Mouse (Mus musculus) adrenal gland, postnatal 14 days (tissue): Measurements from ENCODE around the gene Wdr83. TPM values are rescaled to one million over a fixed set of nuclear protein-coding genes. Genes with fewer than 3 reads are reported as not detected.

Experiments used
- DNase-seq: peaks from one replicate; pipeline ENCODE4 v3.0.0; 2021; ENCODE audit warnings: mixed read lengths
- total RNA-seq: library from RNA; stranded (reverse); gene quantifications from 2 replicates; pipeline ENCODE4 v1.2.3, GENCODE M21; 2021

Gene Wdr83
- total RNA-seq, 1 experiment from 2014 or later, result 30.9 TPM

GRCm38 (mm10) chr8:85076993-85077392 is 4.1 kb downstream of the Wdr83 start:
- DNase-seq, result peak; percentile 87

DNA sequence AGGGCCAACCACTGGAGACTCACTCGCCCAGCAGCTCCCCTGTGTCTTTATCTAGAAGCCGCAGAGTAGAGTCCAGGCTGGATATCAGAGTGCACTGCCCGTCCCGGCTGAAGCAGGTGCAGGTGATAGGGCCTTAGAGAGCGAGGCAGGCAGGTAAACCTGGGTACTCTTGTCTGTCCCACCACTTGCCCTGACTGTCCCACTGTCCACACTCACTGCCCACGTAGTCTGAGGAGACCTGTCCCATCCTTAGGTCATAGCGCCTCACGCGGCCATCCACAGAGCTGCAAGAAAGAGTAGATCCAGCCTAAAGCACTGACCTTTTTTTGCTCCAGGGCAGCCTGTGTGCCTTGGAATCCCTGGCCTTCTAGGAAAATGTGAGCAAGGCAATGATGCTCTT is 5.1 kb downstream of the Wdr83 start:
- peak; percentile 67 for DNase-seq

GRCm38 (mm10) chr8:85074617-85075016 is 6.5 kb downstream of the Wdr83 start:
- DNase-seq, result no peak

DNA sequence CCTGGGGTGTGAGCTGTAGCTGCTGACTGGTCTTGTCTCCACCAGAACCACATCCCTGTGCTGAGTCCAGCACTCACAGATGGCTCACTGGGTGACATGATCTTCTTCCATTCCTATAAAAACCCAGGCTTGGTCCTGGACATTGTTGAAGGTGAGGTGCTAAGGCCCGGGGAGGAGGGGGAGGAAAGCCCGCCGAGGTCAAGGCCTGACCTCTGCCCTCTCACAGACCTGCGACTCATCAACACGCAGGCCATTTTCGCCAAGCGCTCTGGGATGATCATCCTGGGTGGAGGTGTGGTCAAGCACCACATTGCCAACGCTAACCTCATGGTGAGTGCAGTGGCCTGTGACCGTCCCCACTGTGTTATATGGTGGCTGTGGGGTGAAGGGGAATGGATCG is 6.9 kb downstream of the Wdr83 start:
- DNase-seq, result no peak

- no peak for DNase-seq
Observed at GRCm38 (mm10) chr8:85073041-85073612, 8.0 kb downstream of the Wdr83 start.

DNA sequence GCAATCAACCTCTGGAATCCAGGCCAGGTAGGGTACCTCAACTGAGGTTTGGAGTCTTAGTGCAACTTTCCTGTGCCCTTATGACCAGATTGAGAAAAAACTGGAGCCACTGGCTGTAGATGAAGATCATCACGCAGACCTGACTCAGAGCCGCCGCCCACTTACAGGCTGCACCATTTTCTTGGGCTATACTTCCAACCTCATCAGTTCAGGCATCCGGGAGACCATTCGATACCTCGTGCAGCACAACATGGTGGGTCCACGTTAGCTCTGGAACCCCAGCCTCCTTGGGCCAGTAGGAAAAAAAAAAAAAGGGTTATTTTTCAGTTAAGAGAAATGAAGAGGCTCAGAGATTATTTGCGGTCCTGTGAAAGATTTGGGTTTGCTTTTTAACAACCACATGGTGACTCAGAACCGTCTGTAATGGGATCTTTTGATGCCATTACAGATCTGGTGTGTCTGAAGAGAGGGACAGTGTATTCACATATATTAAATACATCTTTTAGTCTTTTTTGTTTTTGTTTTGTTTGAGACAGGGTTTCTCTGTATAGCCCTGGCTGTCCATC is 8.7 kb downstream of the Wdr83 start:
- DNase-seq, result no peak

GRCm38 (mm10) chr8:85071514-85072281 is 9.4 kb downstream of the Wdr83 start, which contains the start of gene Dhps:
Gene Dhps (plus strand): TSS chr8:85071757.
- DNase-seq, result peak; percentile 94

DNA sequence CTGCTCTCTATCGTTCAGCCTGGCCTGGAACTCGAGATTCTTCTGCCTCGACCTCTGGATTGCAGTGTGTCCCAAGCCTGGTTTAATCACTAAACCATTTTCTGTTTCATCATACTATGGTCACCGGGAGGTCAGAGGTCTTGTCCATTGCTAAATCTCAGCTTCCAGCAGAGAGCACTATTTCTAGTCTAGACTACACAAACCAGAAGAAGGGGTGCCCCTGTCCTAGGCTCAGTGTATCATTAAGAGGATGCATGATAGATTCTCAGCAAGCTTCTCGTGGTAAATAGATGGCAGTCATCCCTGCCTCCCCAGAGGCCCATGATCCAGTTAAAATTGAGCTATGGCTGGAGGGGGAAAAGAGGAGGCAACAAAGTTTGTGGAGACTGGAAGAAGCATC is 10.1 kb downstream of the Wdr83 start:
- no peak for DNase-seq

GRCm38 (mm10) chr8:85067982-85068381 is 13.1 kb downstream of the Wdr83 start, which contains the start of gene Gm5741:
Gene Gm5741 (minus strand): TSS chr8:85067982.
- DNase-seq, result no peak

GRCm38 (mm10) chr8:85067155-85067554 is 14.0 kb downstream of the Wdr83 start:
- no peak for DNase-seq

DNA sequence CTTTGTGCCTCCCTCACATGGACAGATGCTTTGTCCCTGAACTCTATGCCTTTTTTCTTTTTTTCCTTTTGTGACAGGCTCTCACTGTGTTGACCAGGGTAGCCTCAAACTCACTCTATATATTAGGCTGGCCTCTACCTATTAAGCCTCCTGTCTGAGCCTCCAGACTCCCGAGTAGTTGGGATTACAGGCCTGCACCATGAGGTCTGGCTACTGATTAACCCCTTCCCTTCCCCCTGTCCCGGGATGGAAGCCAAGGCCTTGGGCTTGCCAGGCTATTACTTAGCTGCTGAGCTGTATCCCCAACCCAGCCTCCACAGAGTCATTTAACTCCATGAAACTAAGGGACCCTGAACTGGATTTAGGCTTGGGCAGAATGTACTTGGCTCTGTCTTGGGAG is 15.9 kb downstream of the Wdr83 start:
- DNase-seq, result no peak

GRCm38 (mm10) chr8:85062603-85063002 is 18.5 kb downstream of the Wdr83 start:
- no peak for DNase-seq

DNA sequence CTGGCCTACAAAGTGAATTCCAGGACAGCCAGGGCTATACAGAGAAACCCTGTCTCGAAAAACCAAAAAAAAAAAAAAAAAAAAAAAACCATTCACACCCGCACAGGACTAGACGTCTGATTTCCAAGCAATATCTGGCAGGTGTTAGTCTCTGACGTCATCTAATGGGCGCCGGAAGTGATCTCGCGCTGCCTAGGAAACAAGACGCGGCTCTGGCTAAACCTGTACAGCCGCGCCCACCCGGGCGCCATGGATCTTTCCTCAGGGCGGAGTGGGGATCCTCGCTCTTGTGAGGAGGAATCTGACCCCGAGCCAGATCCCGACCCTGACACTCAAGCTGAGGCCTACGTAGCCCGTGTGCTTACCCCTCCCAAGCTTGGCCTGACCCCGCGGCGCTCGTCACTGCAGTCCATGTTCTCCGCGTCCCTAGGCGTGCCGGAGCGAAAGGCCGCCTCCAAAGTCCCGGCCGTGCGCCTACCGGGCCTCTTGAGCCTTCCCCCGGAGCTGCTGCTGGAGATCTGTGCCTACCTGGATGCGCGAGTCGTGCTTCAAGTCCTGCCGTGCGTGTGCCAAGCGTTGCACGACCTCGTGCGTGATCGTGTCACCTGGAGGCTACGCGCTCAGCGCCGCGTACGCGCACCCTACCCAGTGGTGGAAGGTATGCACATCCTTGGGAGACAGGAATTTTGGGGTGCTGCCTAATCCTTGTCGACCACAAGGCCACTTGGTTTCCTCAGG is 21.1 kb downstream of the Wdr83 start, which contains the start of gene Fbxw9:
TSS of gene Fbxw9 (plus strand) at position 177 of the 738 bp plus-strand sequence.
- peak; percentile 93 for DNase-seq

GRCm38 (mm10) chr8:85057367-85057766 is 23.7 kb downstream of the Wdr83 start:
- DNase-seq, result peak; percentile 47

DNA sequence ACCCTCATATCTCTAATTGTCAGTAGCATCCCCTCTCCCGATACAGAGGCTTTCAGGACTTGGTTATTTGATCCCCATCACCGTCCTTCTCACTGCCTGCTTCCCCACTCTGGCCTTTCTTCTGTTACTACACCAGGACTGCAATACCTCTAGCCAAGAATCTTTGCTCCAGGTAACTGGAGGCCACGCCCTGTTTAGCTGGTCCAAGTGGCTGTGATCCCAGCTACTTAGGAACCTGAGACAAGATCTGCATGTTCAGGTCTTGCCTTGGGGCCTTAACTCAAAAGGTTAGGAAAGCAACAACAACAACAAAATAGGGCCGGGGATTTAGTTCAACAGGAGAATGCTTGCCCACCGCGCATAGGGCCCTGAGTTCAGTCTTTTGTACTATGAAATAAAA is 37.5 kb downstream of the Wdr83 start:
- no peak for DNase-seq

- DNase-seq, result peak; percentile 62
Observed at GRCm38 (mm10) chr8:85037681-85038531, 43.2 kb downstream of the Wdr83 start.

DNA sequence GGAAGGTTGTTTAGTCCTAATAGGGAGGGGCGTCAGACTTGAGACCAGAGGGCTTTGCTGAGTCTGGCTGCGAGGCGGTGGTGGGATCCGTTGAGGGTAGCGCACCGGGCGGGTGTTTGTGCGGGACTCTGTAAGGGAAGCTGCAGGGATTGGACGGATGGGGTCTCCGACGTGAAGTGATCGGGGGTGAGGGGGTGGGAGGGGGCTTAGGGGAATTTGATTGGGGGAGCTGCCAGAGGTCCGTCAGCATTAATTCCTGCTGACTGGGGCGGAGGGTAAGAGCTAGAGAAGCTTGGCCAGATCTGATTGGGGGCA is 43.8 kb downstream of the Wdr83 start:
- DNase-seq, result no peak

GRCm38 (mm10) chr8:85036718-85037365 is 44.3 kb downstream of the Wdr83 start, which contains the start of gene Tnpo2:
Gene Tnpo2 (plus strand): TSS chr8:85036915.
- DNase-seq, result peak; percentile 95

DNA sequence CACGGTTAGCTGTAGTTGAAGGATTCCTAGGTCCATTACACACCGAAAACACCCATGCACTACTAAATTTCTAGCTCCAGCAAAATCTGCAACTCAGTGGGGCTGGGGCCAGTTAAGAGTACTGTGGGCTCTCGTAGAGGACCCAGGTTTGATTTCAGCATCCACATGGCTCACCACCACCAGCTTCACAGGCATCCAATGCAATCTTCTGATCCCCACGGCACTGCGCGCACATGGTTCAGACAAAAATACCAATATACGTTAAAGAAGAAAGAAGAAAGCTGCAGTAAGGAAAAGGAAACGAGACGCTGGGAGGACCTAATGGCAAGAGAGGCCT is 44.8 kb downstream of the Wdr83 start:
- no peak for DNase-seq

DNA sequence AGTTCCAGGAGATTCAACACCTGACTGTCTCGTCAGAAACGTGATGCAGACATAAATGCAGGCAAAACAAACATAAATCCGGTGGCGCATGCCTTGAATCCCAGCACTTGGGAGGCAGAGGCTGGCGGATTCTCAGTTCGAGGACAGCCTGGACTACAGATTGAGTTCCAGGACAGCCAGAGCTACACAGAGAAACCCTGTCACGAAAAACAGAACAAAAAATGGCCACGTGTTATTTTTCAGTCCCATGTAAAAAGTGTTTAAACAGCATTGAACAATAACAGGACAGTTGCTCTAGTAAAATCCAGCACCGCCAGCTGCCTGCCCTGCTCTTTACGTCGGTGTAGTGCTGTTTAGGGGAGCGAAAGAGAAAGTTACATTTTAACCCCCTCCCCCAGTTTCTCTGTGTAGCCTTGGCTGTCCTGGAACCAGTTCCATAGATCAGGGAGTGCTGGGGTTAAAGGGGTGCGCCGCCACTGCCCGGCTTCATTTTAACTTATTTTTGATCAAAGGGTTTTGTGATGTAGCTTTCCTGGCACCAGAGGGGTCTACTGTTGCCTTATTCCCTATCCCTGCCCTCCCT is 45.3 kb downstream of the Wdr83 start:
- DNase-seq, result peak; percentile 45

- no peak for DNase-seq
Observed at GRCm38 (mm10) chr8:85035165-85035727, 45.9 kb downstream of the Wdr83 start.
